Mouse (Mus musculus) kidney, adult 11 months (tissue): Measurements from ENCODE around the gene Nek2.
A peak's percentile ranks its signal among the peaks of the same experiment; 100 is the strongest.

ENCODE experiments used
- DNase-seq: peaks from one replicate; pipeline ENCODE4 v3.0.0; 2022

The Nek2 gene

GRCm38 (mm10) chr1:191821326-191822091 lies at the start of gene Nek2:
Gene Nek2, plus strand, starts transcription at chr1:191821444.
- peak; percentile 97 for DNase-seq

DNA sequence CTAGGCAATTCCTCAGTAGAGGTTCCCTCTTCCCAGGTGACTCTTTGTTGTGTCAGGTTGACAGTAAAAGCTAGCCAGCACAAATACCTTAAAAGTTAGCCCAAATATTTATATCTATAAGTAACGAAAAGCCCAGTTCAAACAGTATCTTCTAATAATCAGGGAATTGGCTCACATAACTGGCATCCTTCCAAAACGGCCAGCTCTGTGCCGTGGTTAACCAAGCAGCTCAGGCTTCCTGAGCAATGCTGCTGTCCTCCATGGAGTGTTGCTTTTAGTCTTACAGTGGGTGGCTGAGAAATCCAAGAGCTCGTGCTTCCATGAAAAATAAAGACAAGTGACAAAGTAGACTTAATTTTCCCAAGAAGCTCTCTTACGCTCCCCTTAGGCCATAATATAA lies 47.1 kb upstream of the Nek2 start:
- DNase-seq, result no peak

- no peak for DNase-seq
Measured at GRCm38 (mm10) chr1:191775116-191775515, 46.1 kb upstream of the Nek2 start.

- no peak for DNase-seq
Measured at GRCm38 (mm10) chr1:191777521-191777920, 43.7 kb upstream of the Nek2 start.

DNA sequence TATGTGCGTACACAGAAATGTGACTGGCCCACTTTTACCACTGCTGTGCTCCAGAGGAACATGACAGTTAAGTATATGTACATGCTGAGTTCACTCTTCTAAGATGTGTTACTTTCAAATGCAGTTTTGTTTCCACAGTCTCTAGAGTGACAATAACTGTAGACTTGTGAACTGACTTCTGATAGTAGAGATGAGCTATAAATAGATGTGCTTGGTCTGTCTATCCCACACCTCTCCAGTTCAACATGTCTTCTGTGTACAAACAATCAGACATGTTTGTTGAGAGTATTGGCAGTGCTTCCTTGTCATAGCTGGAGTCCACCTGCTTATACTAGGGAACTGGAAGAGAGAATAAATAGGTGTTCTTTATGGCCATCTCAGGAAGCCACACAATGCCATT lies 40.8 kb upstream of the Nek2 start:
- no peak for DNase-seq

GRCm38 (mm10) chr1:191785108-191785507 lies 36.1 kb upstream of the Nek2 start:
- no peak for DNase-seq

DNA sequence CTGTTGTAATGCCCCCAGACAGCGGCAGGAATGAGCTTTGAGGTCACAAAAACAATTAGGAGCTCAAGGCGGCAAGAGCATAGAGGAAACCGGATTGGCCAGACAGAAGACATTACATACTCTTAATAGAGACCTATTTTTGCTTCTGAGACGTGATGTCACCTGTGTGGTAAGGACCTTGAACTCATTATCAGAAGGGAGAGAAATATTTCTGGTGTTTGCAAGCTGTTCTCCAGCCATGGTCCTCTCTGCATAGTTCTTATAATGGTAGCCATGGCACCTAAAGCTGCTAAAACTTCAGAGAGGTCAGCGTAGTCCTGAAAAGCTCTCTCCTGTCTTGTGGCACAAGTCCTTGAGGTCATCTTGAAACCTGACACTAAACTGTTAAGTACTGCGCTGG lies 35.0 kb upstream of the Nek2 start:
- no peak for DNase-seq

DNA sequence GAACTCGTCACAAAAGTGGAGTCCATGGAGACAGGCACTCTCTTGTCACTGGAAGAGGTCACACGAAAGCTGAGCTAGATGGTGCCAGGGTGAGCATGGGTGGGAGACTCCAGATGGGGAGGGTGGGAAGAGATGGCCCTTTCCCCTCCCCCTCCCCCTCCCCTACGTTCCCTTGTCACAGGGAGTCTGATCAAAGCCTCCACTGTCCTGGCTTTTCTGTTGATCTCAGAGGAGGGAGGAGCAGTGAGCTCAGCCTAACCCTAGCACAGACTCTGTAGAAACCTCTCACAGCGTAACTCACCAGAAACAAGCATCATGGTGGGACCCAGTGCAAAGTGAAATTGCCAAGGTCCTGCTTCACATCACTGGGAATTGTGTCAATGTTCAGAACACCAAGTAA lies 33.9 kb upstream of the Nek2 start:
- DNase-seq, result no peak

- DNase-seq, result no peak
Measured at GRCm38 (mm10) chr1:191792991-191793390, 28.3 kb upstream of the Nek2 start.

GRCm38 (mm10) chr1:191793888-191794532 lies 27.2 kb upstream of the Nek2 start:
- no peak for DNase-seq

GRCm38 (mm10) chr1:191796238-191796896 lies 24.9 kb upstream of the Nek2 start:
- DNase-seq, result no peak

DNA sequence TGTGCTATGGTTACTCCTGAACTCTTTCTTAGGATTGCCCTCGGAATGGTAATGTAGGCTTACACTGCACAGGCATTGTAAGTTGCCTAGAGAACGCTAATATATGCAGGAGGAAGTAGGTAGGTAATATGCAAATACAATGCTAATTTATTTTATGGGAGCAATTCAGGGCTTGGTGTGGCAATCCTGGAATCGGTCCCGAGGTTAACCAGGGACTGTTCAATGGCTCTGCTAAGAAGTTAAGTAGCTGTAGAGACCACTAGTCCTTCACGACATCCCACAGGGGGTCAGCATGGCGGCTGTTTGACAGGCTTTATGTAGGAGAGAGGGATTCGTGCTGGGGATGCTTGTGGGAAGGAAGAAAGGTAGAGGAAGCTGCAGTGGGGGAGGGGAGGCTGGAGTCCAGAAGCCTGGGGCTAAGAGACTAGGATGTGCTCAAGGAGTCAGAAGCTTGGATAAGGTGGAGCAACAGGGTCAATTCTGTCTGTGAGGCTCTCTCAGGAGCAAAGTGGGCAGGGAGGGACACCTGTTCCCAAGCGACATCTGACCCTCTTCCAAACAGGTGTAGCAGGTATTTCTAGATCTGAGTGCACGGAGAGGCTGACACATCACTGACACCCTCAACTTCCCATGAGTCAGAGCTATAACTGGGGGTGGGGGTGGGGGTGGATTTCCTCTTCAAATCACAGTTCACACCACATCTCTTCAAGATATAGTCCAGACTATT lies 19.0 kb upstream of the Nek2 start:
- DNase-seq, result peak; percentile 24

- no peak for DNase-seq
Measured at GRCm38 (mm10) chr1:191802820-191803655, 18.2 kb upstream of the Nek2 start.

GRCm38 (mm10) chr1:191804747-191805146 lies 16.5 kb upstream of the Nek2 start:
- no peak for DNase-seq

GRCm38 (mm10) chr1:191805788-191806187 lies 15.5 kb upstream of the Nek2 start:
- DNase-seq, result no peak

DNA sequence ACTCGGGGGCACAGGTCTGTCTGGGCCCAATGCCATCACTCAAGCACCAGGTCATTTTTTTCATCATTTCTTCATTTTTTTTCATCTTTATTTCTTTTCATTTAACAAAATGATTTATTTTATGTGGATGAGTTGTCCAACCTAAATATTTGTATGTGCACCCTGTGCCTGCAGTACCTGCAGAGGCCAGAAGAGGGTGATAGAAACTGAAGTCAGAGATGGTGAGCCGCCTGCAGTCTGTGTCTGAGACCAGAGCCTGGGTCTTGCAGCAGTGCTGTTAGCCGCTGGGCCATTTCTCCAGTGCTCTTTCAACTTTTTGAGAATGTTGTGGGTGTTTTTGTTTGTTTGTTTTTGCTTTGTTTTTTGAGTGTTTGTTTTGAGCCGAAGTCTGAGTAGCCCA lies 14.5 kb upstream of the Nek2 start:
- no peak for DNase-seq

DNA sequence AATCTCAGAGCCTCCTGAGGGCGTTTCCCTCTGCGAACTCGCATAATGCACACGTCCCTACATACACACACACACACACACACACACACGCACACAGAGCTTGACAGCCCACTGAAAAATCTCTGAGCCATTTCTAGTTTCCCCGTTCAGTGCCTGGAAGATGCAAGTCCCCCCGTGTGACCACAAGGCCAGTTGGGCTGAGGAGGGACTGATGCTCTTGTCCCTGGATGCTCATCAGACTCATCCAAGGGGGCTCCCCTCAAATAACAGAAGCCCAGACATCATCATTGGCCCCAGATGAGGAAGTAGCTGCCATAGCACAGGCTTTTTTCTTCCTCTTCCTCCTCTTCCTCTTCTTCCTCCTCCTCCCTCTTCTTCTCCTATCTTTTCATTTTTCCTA lies 13.3 kb upstream of the Nek2 start:
- no peak for DNase-seq

DNA sequence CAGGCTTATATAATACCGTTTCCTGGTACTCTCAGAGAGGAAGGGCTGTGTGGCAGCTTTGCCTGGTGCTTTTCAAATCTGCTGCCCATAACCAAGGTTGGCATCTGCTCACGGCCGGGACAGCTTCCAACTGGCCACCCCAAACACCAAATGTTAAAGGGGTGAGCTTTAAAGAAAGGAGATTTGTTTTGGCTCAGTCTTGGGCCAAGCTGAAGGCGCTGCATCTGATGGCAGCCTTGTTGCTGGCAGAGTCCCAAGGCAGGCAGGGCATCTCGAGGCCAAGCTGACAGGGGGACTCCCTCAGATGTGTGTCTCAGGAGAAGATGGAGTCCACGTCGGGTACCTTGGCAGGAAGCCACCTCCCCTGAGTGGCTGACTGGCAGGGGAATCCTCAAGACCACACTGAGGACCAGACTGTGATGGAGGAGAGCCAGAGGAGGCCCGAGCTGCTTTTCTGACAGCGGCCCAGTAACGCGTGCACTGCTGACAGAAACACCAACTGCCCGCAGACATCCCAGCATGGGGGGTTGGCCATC lies 12.5 kb upstream of the Nek2 start:
- no peak for DNase-seq

DNA sequence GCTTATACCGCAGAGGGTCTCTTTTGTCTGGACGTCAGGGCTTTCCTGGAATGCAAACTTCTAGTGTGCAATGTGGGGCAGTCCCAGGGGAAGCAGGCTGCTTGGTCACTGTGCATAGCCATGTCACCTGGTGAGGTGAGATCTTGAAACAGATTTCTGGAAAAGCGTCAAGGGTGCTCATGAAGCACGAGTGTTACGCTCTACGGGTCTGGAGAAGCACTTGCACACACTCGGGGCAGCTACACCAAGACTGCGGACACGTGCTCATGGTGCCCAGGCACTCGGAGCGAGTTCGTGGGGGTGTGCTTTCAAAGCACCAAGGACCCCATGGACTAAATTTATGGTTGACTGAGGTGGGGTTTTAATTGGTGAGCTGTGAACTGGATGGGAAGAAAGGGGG lies 9.5 kb upstream of the Nek2 start:
- no peak for DNase-seq

GRCm38 (mm10) chr1:191812949-191813691 lies 8.1 kb upstream of the Nek2 start:
- DNase-seq, result no peak

DNA sequence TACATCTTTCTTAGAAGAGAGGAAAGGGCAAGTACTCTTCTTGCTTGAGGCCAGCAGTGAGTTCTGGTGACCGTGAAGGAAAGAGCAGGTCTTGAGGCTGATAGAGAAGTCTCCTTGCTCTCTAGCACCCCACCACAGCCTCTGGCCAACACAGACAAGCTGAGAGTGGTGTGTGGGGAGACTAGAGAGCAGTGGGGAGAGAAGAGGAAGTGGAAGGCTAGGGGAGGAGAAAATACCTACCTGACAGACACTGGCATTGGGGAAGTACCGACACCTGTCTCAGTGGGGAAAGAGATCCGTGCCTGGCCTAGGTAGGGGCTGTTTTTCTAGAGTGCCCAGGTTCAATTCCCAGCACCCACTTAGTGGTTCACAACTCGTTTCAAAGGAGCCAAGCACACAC lies 7.0 kb upstream of the Nek2 start:
- no peak for DNase-seq

- no peak for DNase-seq
Measured at GRCm38 (mm10) chr1:191814935-191815334, 6.3 kb upstream of the Nek2 start.
